Mouse (Mus musculus): ENCODE measurements around the gene Cfap99. TPM values are rescaled to one million over a fixed set of nuclear protein-coding genes. Genes with fewer than 3 reads are reported as not detected.

Gene Cfap99
- polyA plus RNA-seq, 1 experiment from 2014 or later = not detected

DNA sequence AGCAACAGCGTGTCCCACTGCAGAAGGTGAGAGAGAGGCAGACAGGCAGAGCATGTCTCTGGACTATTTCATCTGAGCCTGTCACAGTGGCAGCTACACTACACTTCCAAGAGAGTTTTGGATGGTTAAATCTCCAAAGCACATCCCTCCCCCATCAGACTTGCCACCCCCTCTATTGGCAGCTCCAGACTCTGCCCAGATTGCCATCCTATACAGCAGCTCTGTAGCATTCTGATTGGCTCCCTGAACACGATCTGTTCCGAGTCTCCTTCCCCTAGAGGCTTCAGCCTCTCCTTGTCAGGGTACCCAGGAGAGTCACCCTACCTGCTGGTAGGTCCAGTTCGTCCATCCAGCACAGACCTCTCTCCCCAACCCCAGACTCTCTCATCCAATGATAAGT lies 9.7 kb downstream of the Cfap99 start:
- Histone ChIP-seq H3K4me2 (no peak overlapping the region), H3K36me3 (no peaks in the 10 kb centered on the region), H3K27ac (replicated peaks) (no peak overlapping the region), H3K4me1 (peaks cover 19% of the 10 kb centered on the region), H3K9me3 (no peaks in the 10 kb centered on the region), H3K9ac (no peak overlapping the region), H3K27me3 (replicated peaks) (0 out of 2 replicates have a peak, but pooled peaks cover 41% of the 10 kb centered on the region), H3K4me3 (no peak overlapping the region)
- WGBS = 42% methylated on average over 4 of the region's 4 CpGs
- no peak for ATAC-seq (ENCODE audit: extremely low read depth, insufficient number of reproducible peaks, low FRiP score, low TSS enrichment)

DNA sequence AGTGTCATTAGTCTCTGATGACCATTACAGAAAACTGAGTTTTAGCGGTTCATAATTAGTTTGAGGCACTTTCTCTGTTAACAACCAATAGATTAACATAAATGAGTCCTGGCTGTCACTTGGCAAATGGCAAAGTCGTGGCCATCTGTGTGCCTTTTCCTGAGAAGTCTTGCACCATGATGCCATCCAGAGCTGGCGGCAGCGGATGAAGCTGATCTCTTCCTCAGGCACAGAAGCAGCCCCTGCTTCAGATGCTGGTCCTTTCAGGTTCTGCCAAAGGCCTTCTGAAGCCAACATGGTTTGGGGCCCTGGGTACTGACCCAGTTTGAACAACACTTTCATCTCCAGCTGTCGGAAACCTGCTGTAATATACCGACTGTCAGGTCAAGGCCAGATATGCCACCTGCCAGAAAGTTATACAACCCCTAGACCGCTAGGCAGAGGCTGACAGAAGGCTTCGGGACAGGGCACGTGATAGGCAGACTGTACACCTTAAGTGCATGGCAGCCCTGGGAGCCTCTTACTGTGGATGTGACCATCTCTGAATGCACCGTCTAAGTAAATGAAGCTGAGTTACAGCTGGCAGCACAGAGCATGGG lies 10.6 kb downstream of the Cfap99 start:
- 74% methylated on average over 10 of the region's 10 CpGs for WGBS
- ATAC-seq (ENCODE audit: extremely low read depth, insufficient number of reproducible peaks, low FRiP score, low TSS enrichment) = no peak
- no peak overlapping the region for H3K4me2 ChIP-seq

DNA sequence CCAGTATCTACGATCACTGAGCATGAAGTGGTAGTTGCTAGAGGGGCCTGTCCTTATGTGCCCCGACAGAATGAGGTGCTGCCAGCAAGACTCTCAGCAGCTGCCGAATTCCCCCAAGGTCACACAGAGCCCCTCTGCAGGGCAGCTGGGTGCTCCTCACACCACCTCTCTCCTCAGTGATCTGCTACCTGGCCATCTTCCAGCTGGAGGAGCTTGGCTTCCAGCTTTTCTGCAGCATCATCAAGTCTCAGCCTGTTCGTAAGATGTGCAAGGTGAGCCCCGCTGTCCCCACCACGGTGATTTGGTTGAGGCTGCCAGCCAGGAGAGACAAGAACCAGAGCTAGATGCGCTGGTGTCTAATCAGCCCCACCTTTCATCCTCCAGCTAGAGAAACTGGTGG lies 14.0 kb downstream of the Cfap99 start:
- H3K27me3 ChIP-seq (replicated peaks) = peaks cover 45% of the 10 kb centered on the region; the same call in 1 of the 2 replicates
- H3K27ac ChIP-seq (replicated peaks) = no peak overlapping the region
- H3K4me1 ChIP-seq = no peaks in the 10 kb centered on the region
- H3K36me3 ChIP-seq = no peaks in the 10 kb centered on the region
- H3K9ac ChIP-seq = no peak overlapping the region
- H3K9me3 ChIP-seq = no peaks in the 10 kb centered on the region
- no peak overlapping the region for H3K4me3 ChIP-seq
- no peak for ATAC-seq (ENCODE audit: extremely low read depth, insufficient number of reproducible peaks, low FRiP score, low TSS enrichment)
- WGBS = 58% methylated on average over 7 of the region's 7 CpGs
- H3K4me2 ChIP-seq = no peak overlapping the region

More for the DNA sequence above, 10.6 kb downstream of the Cfap99 start:
- H3K27ac ChIP-seq (replicated peaks) = no peak overlapping the region
- no peaks in the 10 kb centered on the region for H3K9me3 ChIP-seq
- peaks cover 15% of the 10 kb centered on the region for H3K4me1 ChIP-seq
- H3K27me3 ChIP-seq (replicated peaks) = 0 out of 2 replicates have a peak, but pooled peaks cover 45% of the 10 kb centered on the region
- no peaks in the 10 kb centered on the region for H3K36me3 ChIP-seq
- H3K4me3 ChIP-seq = no peak overlapping the region
- no peak overlapping the region for H3K9ac ChIP-seq

DNA sequence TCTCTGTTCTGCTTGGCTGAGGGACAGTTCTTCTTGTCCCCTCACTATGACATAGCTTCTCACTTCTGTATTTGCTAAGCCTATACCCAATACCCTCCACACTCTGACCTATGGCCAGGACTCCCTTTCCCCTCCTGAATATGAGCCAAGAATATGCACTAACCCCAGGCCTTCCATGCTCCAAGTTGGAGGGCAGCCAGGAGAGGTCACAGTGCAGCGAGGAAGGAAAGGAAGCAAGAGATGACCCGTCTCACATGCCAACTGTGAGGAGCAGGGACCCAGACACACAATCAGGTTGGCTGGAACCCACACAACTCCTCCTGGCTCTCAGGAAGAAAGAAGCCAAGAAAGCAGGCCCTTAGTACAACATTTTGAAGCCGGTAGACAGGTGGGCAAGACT lies 20.6 kb downstream of the Cfap99 start:
- no peak overlapping the region for H3K4me3 ChIP-seq
- H3K36me3 ChIP-seq = no peaks in the 10 kb centered on the region
- H3K27me3 ChIP-seq (replicated peaks) = peaks cover under 1% of the 10 kb centered on the region
- H3K4me2 ChIP-seq = no peak overlapping the region
- H3K9me3 ChIP-seq = no peaks in the 10 kb centered on the region
- H3K9ac ChIP-seq = no peak overlapping the region
- 52% methylated on average over 3 of the region's 3 CpGs for WGBS
- no peak overlapping the region for H3K27ac ChIP-seq (replicated peaks)
- H3K4me1 ChIP-seq = no peaks in the 10 kb centered on the region
- no peak for ATAC-seq (ENCODE audit: extremely low read depth, insufficient number of reproducible peaks, low FRiP score, low TSS enrichment)

DNA sequence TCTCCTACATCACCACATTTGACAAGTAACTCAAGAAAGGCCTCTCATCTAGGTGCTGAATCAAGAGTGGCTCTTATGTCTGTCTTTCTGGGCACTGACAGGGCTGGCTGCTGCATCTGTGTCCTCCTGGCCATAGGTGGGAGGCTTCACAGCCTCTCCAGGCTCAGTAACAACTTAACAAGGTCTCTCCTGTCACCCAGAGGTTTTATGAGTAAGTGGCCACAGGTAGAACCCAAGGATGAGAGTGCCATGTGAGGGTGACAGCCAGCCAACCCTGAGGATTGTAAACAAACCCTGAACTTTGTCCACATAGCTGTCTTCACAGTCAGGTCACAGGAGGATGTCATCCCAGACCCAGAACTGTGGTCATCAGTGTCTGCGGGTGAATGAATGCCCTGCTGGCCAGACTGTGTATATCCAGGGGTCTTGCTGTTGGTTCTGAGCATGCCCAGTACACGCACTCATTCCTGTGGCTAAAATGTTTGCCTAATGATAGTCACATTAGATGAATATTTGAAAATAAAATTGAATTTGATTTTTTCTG lies 31.2 kb downstream of the Cfap99 start:
- Histone ChIP-seq H3K36me3 (no peaks in the 10 kb centered on the region), H3K4me1 (no peaks in the 10 kb centered on the region), H3K9me3 (no peaks in the 10 kb centered on the region), H3K27me3 (replicated peaks) (no peaks in the 10 kb centered on the region), H3K27ac (replicated peaks) (no peak overlapping the region), H3K4me2 (no peak overlapping the region), H3K4me3 (no peak overlapping the region), H3K9ac (no peak overlapping the region)
- ATAC-seq (ENCODE audit: extremely low read depth, insufficient number of reproducible peaks, low FRiP score, low TSS enrichment) = no peak
- 54% methylated on average over 2 of the region's 2 CpGs for WGBS

DNA sequence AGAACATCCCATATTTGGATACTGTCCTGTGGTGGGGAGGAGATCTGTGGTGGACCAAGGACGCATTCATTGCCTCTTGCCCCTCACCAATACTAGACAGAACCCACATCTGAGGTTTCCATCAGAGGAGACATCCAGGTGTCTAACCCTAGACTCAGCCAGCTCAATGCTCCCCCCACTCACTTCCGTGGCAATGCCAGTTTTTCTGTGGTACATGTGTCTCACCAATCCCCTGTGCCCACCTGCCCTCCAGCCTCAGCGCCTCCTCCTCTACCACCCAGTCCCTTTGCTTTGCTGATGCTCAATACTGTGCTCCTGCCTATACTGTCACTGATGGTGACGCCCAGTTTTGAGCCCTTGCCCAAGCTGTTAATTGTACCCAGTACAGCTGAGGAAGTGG lies 32.8 kb downstream of the Cfap99 start:
- no peak for ATAC-seq (ENCODE audit: extremely low read depth, insufficient number of reproducible peaks, low FRiP score, low TSS enrichment)
- 72% methylated on average over 4 of the region's 4 CpGs for WGBS
- no peak overlapping the region for H3K4me3 ChIP-seq

DNA sequence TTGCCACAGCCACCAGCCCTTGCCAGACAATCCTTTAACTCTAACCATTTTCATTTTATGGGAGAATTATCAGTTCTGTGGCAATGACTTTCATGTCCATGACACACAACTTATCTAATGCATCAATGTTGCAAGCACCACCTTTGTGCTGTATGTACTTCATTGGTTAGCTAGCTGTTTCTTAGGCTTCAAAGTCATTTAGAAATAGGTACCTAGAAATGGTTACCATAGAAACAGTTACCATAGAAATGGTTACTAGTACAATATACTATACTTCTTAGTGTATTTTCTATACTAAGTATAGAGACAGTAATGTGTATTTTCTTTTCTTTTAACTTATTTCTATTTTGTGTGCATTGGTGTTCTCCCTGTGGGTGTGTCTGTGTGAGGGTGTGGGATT lies 36.9 kb downstream of the Cfap99 start:
- Histone ChIP-seq H3K4me2 (no peak overlapping the region), H3K4me1 (peaks cover 16% of the 10 kb centered on the region), H3K36me3 (no peaks in the 10 kb centered on the region), H3K9me3 (0 out of 2 replicates have a peak, but pooled peaks cover 3% of the 10 kb centered on the region), H3K9ac (no peak overlapping the region), H3K4me3 (no peak overlapping the region), H3K27me3 (replicated peaks) (peaks cover 11% of the 10 kb centered on the region; the same call in 1 of the 2 replicates), H3K27ac (replicated peaks) (no peak overlapping the region)
- no peak for ATAC-seq (ENCODE audit: extremely low read depth, insufficient number of reproducible peaks, low FRiP score, low TSS enrichment)

More for the DNA sequence above, 32.8 kb downstream of the Cfap99 start:
- no peaks in the 10 kb centered on the region for H3K27me3 ChIP-seq (replicated peaks)
- H3K4me1 ChIP-seq = peaks cover 4% of the 10 kb centered on the region
- H3K27ac ChIP-seq (replicated peaks) = no peak overlapping the region
- no peaks in the 10 kb centered on the region for H3K36me3 ChIP-seq
- no peaks in the 10 kb centered on the region for H3K9me3 ChIP-seq
- no peak overlapping the region for H3K4me2 ChIP-seq
- H3K9ac ChIP-seq = no peak overlapping the region

DNA sequence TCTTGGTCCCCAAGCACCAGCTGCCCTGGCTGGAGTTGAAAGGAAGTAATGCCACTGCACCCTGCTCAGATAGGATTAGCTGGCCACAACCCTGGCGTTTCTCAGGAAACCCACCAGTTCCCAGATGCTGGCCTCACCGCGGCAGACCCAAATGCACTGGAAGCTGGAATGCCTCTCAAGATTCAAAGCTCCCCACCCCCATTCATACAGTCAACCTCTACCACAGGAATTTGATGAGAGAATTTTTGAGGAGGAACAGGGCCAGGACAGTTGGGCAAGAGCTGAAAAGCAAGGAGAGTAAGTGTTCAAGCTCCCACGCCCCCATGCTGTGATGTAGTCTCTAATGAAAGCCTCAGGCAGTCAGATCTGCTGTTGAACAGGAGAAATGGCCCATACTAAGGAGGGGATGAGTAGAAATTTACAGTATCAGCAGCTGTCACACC lies 37.9 kb downstream of the Cfap99 start:
- Histone ChIP-seq H3K9me3 (0 out of 2 replicates have a peak, but pooled peaks cover 4% of the 10 kb centered on the region), H3K27ac (replicated peaks) (no peak overlapping the region), H3K4me1 (peaks cover 16% of the 10 kb centered on the region), H3K4me3 (no peak overlapping the region), H3K27me3 (replicated peaks) (peaks cover 11% of the 10 kb centered on the region; the same call in 1 of the 2 replicates), H3K4me2 (peak overlapping the region; percentile 73), H3K9ac (no peak overlapping the region), H3K36me3 (no peaks in the 10 kb centered on the region)
- ATAC-seq (ENCODE audit: extremely low read depth, insufficient number of reproducible peaks, low FRiP score, low TSS enrichment) = no peak
- 21% methylated on average over 4 of the region's 4 CpGs for WGBS

DNA sequence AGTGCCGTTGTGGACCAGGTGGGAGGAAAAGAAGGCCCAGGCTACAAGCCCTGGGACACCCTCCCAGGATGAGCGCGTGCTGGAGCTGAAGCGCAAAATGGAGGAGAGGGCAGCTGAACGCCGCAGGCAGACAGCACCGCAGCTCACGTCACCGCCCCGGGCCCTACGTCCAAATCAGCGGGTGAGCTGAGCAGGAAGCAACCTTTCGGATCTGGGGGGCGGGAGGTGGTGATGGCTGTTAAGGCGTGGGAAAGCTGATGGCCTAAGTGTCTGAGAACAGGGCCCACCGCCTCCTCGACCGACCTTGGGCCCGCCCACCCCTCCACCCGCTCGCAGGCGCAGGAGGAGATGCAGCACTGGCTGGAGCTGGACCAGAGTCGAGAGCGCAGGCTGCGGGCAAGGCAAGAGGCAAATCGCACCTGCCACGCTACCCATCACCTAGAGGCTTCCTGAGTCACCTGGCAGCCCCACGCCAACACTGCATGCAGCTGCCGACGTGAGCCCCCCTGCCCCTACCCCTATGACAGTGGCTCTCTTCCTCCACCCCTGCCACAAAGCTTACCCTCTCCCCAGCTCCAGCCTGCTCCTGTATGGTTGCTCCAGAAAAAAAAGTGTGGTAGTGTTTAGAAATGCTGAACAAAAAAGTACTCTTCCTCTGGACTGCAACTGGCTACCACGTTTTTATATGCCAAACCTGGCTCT lies 38.6 kb downstream of the Cfap99 start:
- Histone ChIP-seq H3K27ac (replicated peaks) (no peak overlapping the region), H3K4me1 (peaks cover 16% of the 10 kb centered on the region), H3K9ac (peak overlapping the region; percentile 78), H3K36me3 (no peaks in the 10 kb centered on the region), H3K9me3 (0 out of 2 replicates have a peak, but pooled peaks cover 4% of the 10 kb centered on the region), H3K4me2 (peak overlapping the region; percentile 73), H3K27me3 (replicated peaks) (peaks cover 11% of the 10 kb centered on the region; the same call in 1 of the 2 replicates), H3K4me3 (peak overlapping the region; percentile 46)
- peak; percentile 31; the same call in 1 of the 2 replicates for ATAC-seq (ENCODE audit: extremely low read depth, insufficient number of reproducible peaks, low FRiP score, low TSS enrichment)
- WGBS = 9% methylated on average over 31 of the region's 31 CpGs

DNA sequence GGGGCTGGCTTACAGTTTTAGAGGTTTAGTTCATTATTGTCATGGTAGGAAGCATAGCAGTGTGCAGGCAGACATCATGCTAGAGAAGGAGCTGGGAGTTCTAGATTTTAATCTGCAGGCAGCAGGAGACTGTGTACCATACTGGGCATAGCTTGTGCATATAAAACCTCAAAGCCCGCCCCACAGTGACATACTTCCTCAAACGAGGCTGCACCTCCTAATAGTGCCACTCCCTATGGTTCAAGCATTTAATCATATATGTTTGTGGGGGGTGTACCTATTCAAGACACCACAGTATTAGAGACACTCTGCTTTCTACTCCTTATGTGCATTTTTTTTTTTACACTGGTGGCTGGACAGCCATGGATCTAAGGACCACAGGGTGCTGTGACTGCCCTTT lies 41.7 kb downstream of the Cfap99 start:
- no peak for ATAC-seq (ENCODE audit: extremely low read depth, insufficient number of reproducible peaks, low FRiP score, low TSS enrichment)
- Histone ChIP-seq H3K27me3 (replicated peaks) (peaks cover 11% of the 10 kb centered on the region; the same call in 1 of the 2 replicates), H3K9me3 (0 out of 2 replicates have a peak, but pooled peaks cover 4% of the 10 kb centered on the region), H3K9ac (no peak overlapping the region), H3K36me3 (peaks cover 6% of the 10 kb centered on the region; the same call in 1 of the 2 replicates), H3K4me2 (no peak overlapping the region), H3K4me3 (no peak overlapping the region), H3K4me1 (peaks cover 17% of the 10 kb centered on the region), H3K27ac (replicated peaks) (no peak overlapping the region)
- WGBS = 78% methylated on average over 2 of the region's 2 CpGs

DNA sequence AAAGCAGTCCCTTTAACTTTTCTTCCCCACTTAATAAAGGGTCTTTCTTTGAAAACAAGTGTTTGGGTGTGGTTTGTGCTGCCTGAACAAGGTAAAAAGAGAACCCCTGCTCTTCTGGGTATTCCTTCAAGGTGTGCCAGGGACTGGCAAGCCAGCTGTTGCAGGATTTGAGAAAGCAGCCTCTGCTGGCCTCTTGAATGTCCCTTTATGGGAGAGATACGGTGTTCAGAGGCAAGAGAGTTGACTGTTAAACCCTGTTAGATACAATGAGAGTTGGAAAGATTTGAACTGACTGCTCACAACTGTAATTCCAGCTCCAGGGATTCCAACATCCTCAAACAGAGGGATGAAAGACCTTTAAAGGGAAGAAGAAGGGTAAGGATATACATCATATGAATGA lies 45.7 kb downstream of the Cfap99 start:
- WGBS = 76% methylated on average over 1 of the region's 1 CpGs
- H3K4me3 ChIP-seq = no peak overlapping the region
- H3K27me3 ChIP-seq (replicated peaks) = no peaks in the 10 kb centered on the region
- no peak overlapping the region for H3K27ac ChIP-seq (replicated peaks)
- peaks cover 15% of the 10 kb centered on the region for H3K36me3 ChIP-seq
- ATAC-seq (ENCODE audit: extremely low read depth, insufficient number of reproducible peaks, low FRiP score, low TSS enrichment) = no peak
- H3K9me3 ChIP-seq = 0 out of 2 replicates have a peak, but pooled peaks cover 4% of the 10 kb centered on the region
- no peak overlapping the region for H3K9ac ChIP-seq
- H3K4me2 ChIP-seq = no peak overlapping the region
- H3K4me1 ChIP-seq = peaks cover 23% of the 10 kb centered on the region

Data from heart, embryonic 13.5 days (tissue).